Mouse (Mus musculus) megakaryocyte, embryonic 14.5 days (primary cell): ENCODE measurements around the gene Parp9.

Experiments used
- FLI1 ChIP-seq: IDR thresholded peaks from 2 replicates; pipeline ENCODE4 v1.6.1; 2012; ENCODE audit warnings: low read length, inconsistent platforms, mixed read lengths
- GATA1 ChIP-seq: IDR thresholded peaks from 3 replicates; pipeline ENCODE4 v1.6.1; 2012; ENCODE audit warnings: mixed read lengths, low read length, inconsistent platforms, borderline replicate concordance

DNA sequence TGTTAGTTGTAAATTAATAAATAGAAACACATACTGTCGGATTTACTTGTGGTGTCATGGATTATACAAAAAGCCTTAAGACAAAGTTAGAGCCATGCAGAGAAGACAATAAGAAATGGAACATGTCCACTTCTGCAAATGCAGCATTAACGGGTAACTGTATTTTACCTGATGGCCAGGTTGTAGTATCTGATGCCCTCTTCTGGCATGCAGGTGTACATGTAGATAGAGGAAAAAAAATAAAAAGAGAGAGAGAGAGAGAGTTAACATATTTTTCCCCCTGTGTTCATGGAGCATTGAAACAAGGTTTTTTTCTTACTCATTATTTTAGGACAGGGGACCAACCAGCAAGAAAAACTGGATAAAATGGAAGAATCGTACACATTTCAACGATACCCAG is 29.0 kb downstream of the Parp9 start:
- TF ChIP-seq GATA1 (no peak), FLI1 (no peak)
